Mouse (Mus musculus) testis, adult 2 months (tissue): ENCODE results near the gene Chl1.
A peak's percentile ranks its signal among the peaks of the same experiment; 100 is the strongest.

Source experiments
- CTCF ChIP-seq: fragments of 200-500 bp; IDR thresholded peaks from 2 replicates; pipeline ENCODE4 v1.5.1; 2012; ENCODE audit warnings: low read depth, mild to moderate bottlenecking, inconsistent platforms, low read length, moderate library complexity; ENCODE audit not compliant: control insufficient read depth, insufficient read depth, insufficient replicate concordance
- POLR2A ChIP-seq: fragments of 200-500 bp; IDR thresholded peaks from 2 replicates; pipeline ENCODE4 v1.6.1; 2012; ENCODE audit warnings: low read depth, mild to moderate bottlenecking, inconsistent platforms, low read length, moderate library complexity; ENCODE audit not compliant: control insufficient read depth

DNA sequence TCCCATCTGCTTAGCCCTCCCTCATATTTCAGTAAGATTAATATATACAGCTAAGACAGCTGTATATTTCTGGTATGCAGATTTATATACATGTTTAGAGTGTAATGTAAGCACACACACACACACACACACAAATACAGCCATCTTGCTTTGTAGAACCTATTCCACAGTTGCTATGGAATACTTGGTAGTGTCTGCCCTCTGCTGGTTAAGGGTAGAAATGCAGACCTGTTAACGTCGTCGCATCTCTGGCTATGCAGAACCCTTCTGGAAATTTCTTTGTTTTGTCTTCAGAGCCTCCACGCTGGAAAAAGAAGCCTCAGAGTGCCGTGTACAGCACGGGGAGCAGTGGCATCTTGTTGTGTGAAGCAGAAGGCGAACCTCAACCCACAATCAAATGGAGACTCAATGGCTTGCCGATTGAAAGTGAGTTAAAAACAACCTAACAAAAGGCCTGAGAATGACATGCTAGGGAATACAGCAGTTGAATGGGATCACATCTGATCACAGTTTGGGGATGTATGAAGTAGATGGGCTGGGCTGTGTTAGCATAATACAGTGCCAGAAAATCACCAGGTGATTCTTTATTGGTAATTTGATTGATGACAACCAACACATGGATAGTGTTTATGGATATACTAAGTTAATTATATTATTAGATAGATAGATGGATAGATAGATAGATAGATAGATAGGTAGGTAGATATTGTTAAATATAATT, 172.6 kb downstream of the Chl1 start:
- TF ChIP-seq POLR2A (no peak), CTCF (peak; percentile 25; the same call in 1 of the 2 replicates)
